Mouse (Mus musculus): ENCODE data around the gene Aim2. TPM values are rescaled to one million over a fixed set of nuclear protein-coding genes. Genes with fewer than 3 reads are reported as not detected.

Aim2 gene
- polyA plus RNA-seq, 1 experiment from 2014 or later: 2.2 TPM

- Histone ChIP-seq H3K36me3 (ENCODE audit: control insufficient read depth, insufficient read depth, low read length) (no peaks in the 10 kb centered on the region), H3K27ac (replicated peaks in 1 of 2; ENCODE audit: control insufficient read depth in 1 of 2, insufficient read depth in 1 of 2, low read depth in 2 of 2, low read length in 2 of 2) (no peak overlapping the region), H3K27me3 (ENCODE audit: control insufficient read depth, insufficient read depth, low read length) (peaks cover 52% of the 10 kb centered on the region), H3K4me1 (ENCODE audit: control insufficient read depth in 2 of 2, insufficient read depth in 2 of 2, low read length in 2 of 2) (peaks cover 3 to 16% of the 10 kb centered on the region in 2 experiments; a peak in 3 of 4 replicates), H3K4me3 (ENCODE audit: control insufficient read depth in 1 of 2, insufficient read depth in 1 of 2, low read depth in 1 of 2, low read length in 2 of 2) (no peak overlapping the region), H3K9ac (ENCODE audit: low read length) (no peak overlapping the region), H3K4me2 (ENCODE audit: low read length) (no peak overlapping the region), H3K9me3 (ENCODE audit: control insufficient read depth, low read length) (no peaks in the 10 kb centered on the region)
- 62% methylated on average over 2 of the region's 2 CpGs for WGBS
- ATAC-seq (ENCODE audit: insufficient number of reproducible peaks, insufficient read depth, low FRiP score, low read depth): no peak
Observed at GRCm38 (mm10) chr1:173369611-173370010, 18.9 kb downstream of the Aim2 start.

- Histone ChIP-seq H3K27ac (replicated peaks in 1 of 2; ENCODE audit: control insufficient read depth in 1 of 2, insufficient read depth in 1 of 2, low read depth in 2 of 2, low read length in 2 of 2) (no peak overlapping the region), H3K36me3 (ENCODE audit: control insufficient read depth, insufficient read depth, low read length) (no peaks in the 10 kb centered on the region), H3K9ac (ENCODE audit: low read length) (no peak overlapping the region), H3K9me3 (ENCODE audit: control insufficient read depth, low read length) (no peaks in the 10 kb centered on the region), H3K4me3 (ENCODE audit: control insufficient read depth in 1 of 2, insufficient read depth in 1 of 2, low read depth in 1 of 2, low read length in 2 of 2) (no peak overlapping the region), H3K27me3 (ENCODE audit: control insufficient read depth, insufficient read depth, low read length) (peaks cover 43% of the 10 kb centered on the region), H3K4me2 (ENCODE audit: low read length) (no peak overlapping the region), H3K4me1 (ENCODE audit: control insufficient read depth in 2 of 2, insufficient read depth in 2 of 2, low read length in 2 of 2) (peaks cover 3 to 16% of the 10 kb centered on the region in 2 experiments; a peak in 3 of 4 replicates)
- 58% methylated on average over 6 of the region's 6 CpGs for WGBS
- ATAC-seq (ENCODE audit: insufficient number of reproducible peaks, insufficient read depth, low FRiP score, low read depth): no peak
Observed at GRCm38 (mm10) chr1:173370456-173370855, 19.8 kb downstream of the Aim2 start.

GRCm38 (mm10) chr1:173371586-173371985 lies 20.9 kb downstream of the Aim2 start:
- no peak overlapping the region for H3K4me2 ChIP-seq (ENCODE audit: low read length)
- H3K27ac ChIP-seq (replicated peaks in 1 of 2; ENCODE audit: control insufficient read depth in 1 of 2, insufficient read depth in 1 of 2, low read depth in 2 of 2, low read length in 2 of 2): no peak overlapping the region
- no peaks in the 10 kb centered on the region for H3K36me3 ChIP-seq (ENCODE audit: control insufficient read depth, insufficient read depth, low read length)
- ATAC-seq (ENCODE audit: insufficient number of reproducible peaks, insufficient read depth, low FRiP score, low read depth): no peak
- H3K27me3 ChIP-seq (ENCODE audit: control insufficient read depth, insufficient read depth, low read length): peaks cover 32% of the 10 kb centered on the region
- H3K4me3 ChIP-seq (ENCODE audit: control insufficient read depth in 1 of 2, insufficient read depth in 1 of 2, low read depth in 1 of 2, low read length in 2 of 2): no peak overlapping the region
- WGBS: 63% methylated on average over 6 of the region's 6 CpGs
- H3K9me3 ChIP-seq (ENCODE audit: control insufficient read depth, low read length): no peaks in the 10 kb centered on the region
- H3K9ac ChIP-seq (ENCODE audit: low read length): no peak overlapping the region
- H3K4me1 ChIP-seq (ENCODE audit: control insufficient read depth in 2 of 2, insufficient read depth in 2 of 2, low read length in 2 of 2): peaks cover 2 to 13% of the 10 kb centered on the region in 2 experiments; a peak in 3 of 4 replicates

DNA sequence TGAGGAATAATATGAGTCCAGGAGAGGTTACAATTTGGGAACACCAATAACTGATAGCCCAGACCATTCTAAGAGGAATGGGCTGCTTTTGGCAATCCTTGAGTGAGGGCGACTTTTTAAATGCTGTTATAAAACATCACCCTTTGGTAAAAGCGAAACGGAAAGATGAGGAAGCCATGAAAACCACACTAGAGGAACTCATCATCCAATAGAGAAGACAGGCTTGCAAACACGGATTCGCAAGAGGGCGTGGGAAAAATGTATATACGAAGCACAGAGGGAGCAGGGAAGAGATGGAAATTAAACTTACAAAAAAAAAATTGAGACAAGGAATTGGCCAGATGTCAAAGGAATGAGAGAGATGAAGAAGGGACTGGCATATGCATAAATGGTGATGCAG lies 23.3 kb downstream of the Aim2 start:
- ATAC-seq (ENCODE audit: insufficient number of reproducible peaks, insufficient read depth, low FRiP score, low read depth): no peak
- Histone ChIP-seq H3K27ac (replicated peaks in 1 of 2; ENCODE audit: control insufficient read depth in 1 of 2, insufficient read depth in 1 of 2, low read depth in 2 of 2, low read length in 2 of 2) (no peak overlapping the region), H3K4me3 (ENCODE audit: control insufficient read depth in 1 of 2, insufficient read depth in 1 of 2, low read depth in 1 of 2, low read length in 2 of 2) (no peak overlapping the region), H3K4me1 (ENCODE audit: control insufficient read depth in 2 of 2, insufficient read depth in 2 of 2, low read length in 2 of 2) (no peaks in the 10 kb centered on the region), H3K9me3 (ENCODE audit: control insufficient read depth, low read length) (no peaks in the 10 kb centered on the region), H3K9ac (ENCODE audit: low read length) (no peak overlapping the region), H3K27me3 (ENCODE audit: control insufficient read depth, insufficient read depth, low read length) (peaks cover 10% of the 10 kb centered on the region), H3K4me2 (ENCODE audit: low read length) (no peak overlapping the region), H3K36me3 (ENCODE audit: control insufficient read depth, insufficient read depth, low read length) (no peaks in the 10 kb centered on the region)
- WGBS: 78% methylated on average over 7 of the region's 7 CpGs

GRCm38 (mm10) chr1:173377380-173378112 lies 26.9 kb downstream of the Aim2 start:
- H3K36me3 ChIP-seq (ENCODE audit: control insufficient read depth, insufficient read depth, low read length): no peaks in the 10 kb centered on the region
- no peak overlapping the region for H3K4me3 ChIP-seq (ENCODE audit: control insufficient read depth in 1 of 2, insufficient read depth in 1 of 2, low read depth in 1 of 2, low read length in 2 of 2)
- no peak overlapping the region for H3K27ac ChIP-seq (replicated peaks in 1 of 2; ENCODE audit: control insufficient read depth in 1 of 2, insufficient read depth in 1 of 2, low read depth in 2 of 2, low read length in 2 of 2)
- H3K4me1 ChIP-seq (ENCODE audit: control insufficient read depth in 2 of 2, insufficient read depth in 2 of 2, low read length in 2 of 2): no peaks in the 10 kb centered on the region
- H3K9ac ChIP-seq (ENCODE audit: low read length): no peak overlapping the region
- H3K4me2 ChIP-seq (ENCODE audit: low read length): no peak overlapping the region
- no peaks in the 10 kb centered on the region for H3K27me3 ChIP-seq (ENCODE audit: control insufficient read depth, insufficient read depth, low read length)
- no peak for ATAC-seq (ENCODE audit: insufficient number of reproducible peaks, insufficient read depth, low FRiP score, low read depth)
- no peaks in the 10 kb centered on the region for H3K9me3 ChIP-seq (ENCODE audit: control insufficient read depth, low read length)
- 21% methylated on average over 13 of the region's 13 CpGs for whole genome bisulfite sequencing

GRCm38 (mm10) chr1:173381436-173381835 lies 30.8 kb downstream of the Aim2 start:
- 80% methylated on average over 6 of the region's 6 CpGs for WGBS
- H3K4me2 ChIP-seq (ENCODE audit: low read length): no peak overlapping the region
- H3K9ac ChIP-seq (ENCODE audit: low read length): no peak overlapping the region
- H3K4me1 ChIP-seq (ENCODE audit: control insufficient read depth in 2 of 2, insufficient read depth in 2 of 2, low read length in 2 of 2): no peaks in the 10 kb centered on the region
- no peak for ATAC-seq (ENCODE audit: insufficient number of reproducible peaks, insufficient read depth, low FRiP score, low read depth)
- no peaks in the 10 kb centered on the region for H3K27me3 ChIP-seq (ENCODE audit: control insufficient read depth, insufficient read depth, low read length)
- no peaks in the 10 kb centered on the region for H3K36me3 ChIP-seq (ENCODE audit: control insufficient read depth, insufficient read depth, low read length)
- no peak overlapping the region for H3K4me3 ChIP-seq (ENCODE audit: control insufficient read depth in 1 of 2, insufficient read depth in 1 of 2, low read depth in 1 of 2, low read length in 2 of 2)
- H3K9me3 ChIP-seq (ENCODE audit: control insufficient read depth, low read length): no peaks in the 10 kb centered on the region
- no peak overlapping the region for H3K27ac ChIP-seq (replicated peaks in 1 of 2; ENCODE audit: control insufficient read depth in 1 of 2, insufficient read depth in 1 of 2, low read depth in 2 of 2, low read length in 2 of 2)

DNA sequence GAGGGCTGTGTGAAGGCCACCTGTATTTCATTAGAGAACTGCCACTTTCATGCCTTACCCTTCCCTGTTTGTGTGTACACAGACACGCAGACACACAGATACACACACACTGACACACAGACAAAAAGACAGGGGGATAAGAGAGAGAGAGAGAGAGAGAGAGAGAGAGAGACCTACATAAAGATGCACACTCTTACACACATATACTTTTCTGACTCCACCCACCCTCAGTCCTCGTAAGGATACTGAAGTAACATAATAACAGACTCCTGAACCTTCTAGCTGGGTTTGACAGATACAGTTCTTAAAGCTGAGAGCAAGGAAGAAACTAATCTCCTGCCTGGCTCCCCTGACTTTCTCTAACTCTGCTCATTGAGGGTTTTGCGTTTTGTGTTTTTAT lies 38.8 kb downstream of the Aim2 start:
- Histone ChIP-seq H3K4me2 (ENCODE audit: low read length) (peak overlapping the region; percentile 12; the same call in 1 of the 2 replicates), H3K4me1 (ENCODE audit: control insufficient read depth in 2 of 2, insufficient read depth in 2 of 2, low read length in 2 of 2) (peaks cover 0 to 2% of the 10 kb centered on the region in 2 experiments; a peak in 1 of 4 replicates), H3K4me3 (ENCODE audit: control insufficient read depth in 1 of 2, insufficient read depth in 1 of 2, low read depth in 1 of 2, low read length in 2 of 2) (no peak overlapping the region), H3K9ac (ENCODE audit: low read length) (no peak overlapping the region), H3K27me3 (ENCODE audit: control insufficient read depth, insufficient read depth, low read length) (no peaks in the 10 kb centered on the region), H3K27ac (replicated peaks in 1 of 2; ENCODE audit: control insufficient read depth in 1 of 2, insufficient read depth in 1 of 2, low read depth in 2 of 2, low read length in 2 of 2) (no peak overlapping the region), H3K9me3 (ENCODE audit: control insufficient read depth, low read length) (no peaks in the 10 kb centered on the region), H3K36me3 (ENCODE audit: control insufficient read depth, insufficient read depth, low read length) (no peaks in the 10 kb centered on the region)
- WGBS: 23% methylated on average over 3 of the region's 3 CpGs
- ATAC-seq (ENCODE audit: insufficient number of reproducible peaks, insufficient read depth, low FRiP score, low read depth): no peak

Data from heart, embryonic 14.5 days (tissue).